Mouse (Mus musculus): Measurements from ENCODE around the gene Rpl36al.

Rpl36al gene

GRCm38 (mm10) chr12:69183583-69184308 is at the start of gene Rpl36al, which contains the start of gene Mgat2:
Gene Rpl36al, minus strand, starts transcription at chr12:69184083.
Gene Mgat2, plus strand, starts transcription at chr12:69184157.
- peak; percentile 98 for DNase-seq (ENCODE audit: low read depth)

GRCm38 (mm10) chr12:69229251-69229650 is 45.4 kb upstream of the Rpl36al start:
- peak; percentile 87 for DNase-seq (ENCODE audit: low read depth)

- DNase-seq (ENCODE audit: low read depth), result peak; percentile 91
Observed at GRCm38 (mm10) chr12:69227776-69228466, 44.0 kb upstream of the Rpl36al start, which contains the start of gene Pole2. Gene Pole2, minus strand, starts transcription at chr12:69228195.

- DNase-seq (ENCODE audit: low read depth), result no peak
Observed at GRCm38 (mm10) chr12:69220613-69221277, 36.9 kb upstream of the Rpl36al start.

GRCm38 (mm10) chr12:69216587-69216986 is 32.7 kb upstream of the Rpl36al start:
- no peak for DNase-seq (ENCODE audit: low read depth)

- no peak for DNase-seq (ENCODE audit: low read depth)
Observed at GRCm38 (mm10) chr12:69215000-69215785, 31.3 kb upstream of the Rpl36al start.

- no peak for DNase-seq (ENCODE audit: low read depth)
Observed at GRCm38 (mm10) chr12:69214393-69214792, 30.5 kb upstream of the Rpl36al start.

- peak; percentile 55 for DNase-seq (ENCODE audit: low read depth)
Observed at GRCm38 (mm10) chr12:69213186-69213777, 29.4 kb upstream of the Rpl36al start.

- peak; percentile 57 for DNase-seq (ENCODE audit: low read depth)
Observed at GRCm38 (mm10) chr12:69211057-69211456, 27.2 kb upstream of the Rpl36al start.

GRCm38 (mm10) chr12:69210056-69210979 is 26.4 kb upstream of the Rpl36al start:
- DNase-seq (ENCODE audit: low read depth), result no peak

GRCm38 (mm10) chr12:69208520-69208919 is 24.6 kb upstream of the Rpl36al start:
- DNase-seq (ENCODE audit: low read depth), result peak; percentile 41

GRCm38 (mm10) chr12:69207926-69208325 is 24.0 kb upstream of the Rpl36al start:
- DNase-seq (ENCODE audit: low read depth), result no peak

- DNase-seq (ENCODE audit: low read depth), result no peak
Observed at GRCm38 (mm10) chr12:69207396-69207795, 23.5 kb upstream of the Rpl36al start.

- DNase-seq (ENCODE audit: low read depth), result no peak
Observed at GRCm38 (mm10) chr12:69204052-69204833, 20.4 kb upstream of the Rpl36al start, which contains the start of gene Gm49384. Gene Gm49384, minus strand, starts transcription at chr12:69204267.

- DNase-seq (ENCODE audit: low read depth), result no peak
Observed at GRCm38 (mm10) chr12:69198985-69199384, 15.1 kb upstream of the Rpl36al start.

GRCm38 (mm10) chr12:69198164-69198535 is 14.3 kb upstream of the Rpl36al start, which contains the start of gene Dnaaf2:
Gene Dnaaf2, minus strand, starts transcription at chr12:69198429.
- DNase-seq (ENCODE audit: low read depth), result peak; percentile 75

- peak; percentile 57 for DNase-seq (ENCODE audit: low read depth)
Observed at GRCm38 (mm10) chr12:69197378-69198163, 13.7 kb upstream of the Rpl36al start.

Data from 416B (cell line).